Mouse (Mus musculus) lung, embryonic 15.5 days (tissue): ENCODE data around the gene Ocm. TPM values are rescaled to one million over a fixed set of nuclear protein-coding genes. Genes with fewer than 3 reads are reported as not detected.

Experiments used
- ATAC-seq: fragments of 200-750 bp; cut with Nextera tagmentation; 2 replicates; pipeline ENCODE4 v1.8.0; 2017; ENCODE audit warnings: moderate number of reproducible peaks, borderline replicate concordance; ENCODE audit not compliant: low FRiP score, low TSS enrichment; ENCODE audit errors: extremely low read depth
- H3K27ac ChIP-seq: fragments of 300-500 bp; sonication (generic); 2 replicates; pipeline ENCODE4 v1.5.1; 2015; ENCODE audit warnings: moderate library complexity, mild to moderate bottlenecking, inconsistent platforms
- H3K27me3 ChIP-seq: fragments of 300-500 bp; sonication (generic); 2 replicates; pipeline ENCODE4 v1.6.1; 2015; ENCODE audit warnings: inconsistent platforms
- H3K36me3 ChIP-seq: fragments of 300-500 bp; sonication (generic); 2 replicates; pipeline ENCODE4 v1.6.1; 2015; ENCODE audit warnings: inconsistent platforms
- H3K4me1 ChIP-seq: fragments of 300-500 bp; sonication (generic); 2 replicates; pipeline ENCODE4 v1.6.1; 2015; ENCODE audit warnings: inconsistent platforms
- H3K4me2 ChIP-seq: fragments of 300-500 bp; sonication (generic); 2 replicates; pipeline ENCODE4 v1.6.1; 2015; ENCODE audit warnings: inconsistent platforms, mild to moderate bottlenecking, moderate library complexity
- H3K4me3 ChIP-seq: fragments of 300-500 bp; sonication (generic); 2 replicates; pipeline ENCODE4 v1.5.1; 2015; ENCODE audit warnings: mild to moderate bottlenecking, inconsistent platforms
- H3K9ac ChIP-seq: fragments of 300-500 bp; sonication (generic); 2 replicates; pipeline ENCODE4 v1.6.1; 2015; ENCODE audit warnings: inconsistent platforms
- H3K9me3 ChIP-seq: fragments of 300-500 bp; sonication (generic); 2 replicates; pipeline ENCODE4 v1.6.1; 2016; ENCODE audit warnings: inconsistent platforms
- WGBS: fragments of 180-500 bp; shearing (Covaris S2); methylation state at CpG from one replicate; pipeline ENCODE4 v1.1.7; 2015; 5-methylcytosine and 5-hydroxymethylcytosine counted together
- polyA plus RNA-seq: library from polyadenylated mRNA; unstranded; fragments of >200 nt; fragmentation: Nextera tagmentation; extraction: Ambion mirVana; gene quantifications from 2 replicates; pipeline ENCODE4 v1.2.1, GENCODE M21; 2015

The Ocm gene
- polyA plus RNA-seq, 1 experiment from 2014 or later = not detected

GRCm38 (mm10) chr5:143975631-143975933 lies 50.9 kb downstream of the Ocm start:
- ATAC-seq = peak; percentile 11; the same call in 1 of the 2 replicates
- no peaks in the 10 kb centered on the region for H3K4me1 ChIP-seq
- no peak overlapping the region for H3K9ac ChIP-seq
- H3K9me3 ChIP-seq = no peaks in the 10 kb centered on the region
- no peak overlapping the region for H3K4me2 ChIP-seq
- no peaks in the 10 kb centered on the region for H3K27me3 ChIP-seq
- no peak overlapping the region for H3K27ac ChIP-seq
- 44% methylated on average over 2 of the region's 2 CpGs for WGBS
- no peak overlapping the region for H3K4me3 ChIP-seq
- no peaks in the 10 kb centered on the region for H3K36me3 ChIP-seq

DNA sequence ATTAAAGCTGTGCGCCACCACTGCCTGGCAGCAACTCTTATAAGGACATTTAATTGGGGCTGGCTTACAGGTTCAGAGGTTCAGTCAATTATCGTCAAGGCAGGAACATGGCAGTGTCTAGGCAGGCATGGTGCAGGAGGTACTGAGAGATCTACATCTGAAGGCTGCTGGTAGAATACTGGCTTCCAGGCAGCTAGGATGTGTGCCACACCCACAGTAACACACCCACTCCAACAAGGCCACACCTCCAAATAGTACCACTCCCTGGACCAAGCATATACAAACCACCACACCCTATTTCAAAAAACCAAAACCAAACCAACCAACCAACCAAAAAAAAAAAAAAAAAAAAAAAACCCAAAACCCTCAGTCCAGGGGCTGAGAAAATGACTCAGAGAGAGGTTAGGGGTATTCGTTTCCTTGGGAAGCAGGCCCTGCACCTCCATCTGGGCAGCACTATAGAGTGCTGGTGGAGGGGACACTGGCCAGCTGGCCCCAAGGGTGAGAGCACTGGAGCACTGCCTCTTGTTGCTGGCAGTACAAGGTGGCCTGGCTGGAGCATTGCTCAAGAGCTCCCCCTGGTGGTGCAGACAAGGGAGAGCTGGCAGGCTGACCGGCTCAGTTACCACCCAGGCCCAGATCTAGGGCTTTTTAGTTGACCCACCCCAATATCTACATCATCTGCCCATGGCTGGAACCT lies 51.4 kb downstream of the Ocm start:
- peak; percentile 84 for ATAC-seq
- Histone ChIP-seq H3K9ac (no peak overlapping the region), H3K36me3 (no peaks in the 10 kb centered on the region), H3K27ac (no peak overlapping the region), H3K27me3 (no peaks in the 10 kb centered on the region), H3K4me2 (no peak overlapping the region), H3K4me1 (no peaks in the 10 kb centered on the region), H3K4me3 (no peak overlapping the region), H3K9me3 (no peaks in the 10 kb centered on the region)
- 49% methylated on average over 4 of the region's 4 CpGs for WGBS

- H3K36me3 ChIP-seq = no peaks in the 10 kb centered on the region
- no peak overlapping the region for H3K27ac ChIP-seq
- H3K9ac ChIP-seq = no peak overlapping the region
- no peak overlapping the region for H3K4me2 ChIP-seq
- H3K4me1 ChIP-seq = no peaks in the 10 kb centered on the region
- H3K9me3 ChIP-seq = no peaks in the 10 kb centered on the region
- no peaks in the 10 kb centered on the region for H3K27me3 ChIP-seq
- no peak for ATAC-seq
- no peak overlapping the region for H3K4me3 ChIP-seq
- 23% methylated on average over 3 of the region's 3 CpGs for WGBS
Measured at GRCm38 (mm10) chr5:143972628-143973027, 53.8 kb downstream of the Ocm start.

Other genes with a start within 250 kb of the Ocm start
- gene Eif2ak1, start 208.9 kb downstream of the Ocm start, polyA plus RNA-seq = 33.3 and 36.4 TPM in 2 replicates
- gene Ankrd61, start 129.0 kb downstream of the Ocm start, polyA plus RNA-seq = 0.24 and 0.35 TPM in 2 replicates
- gene Aimp2, start 116.8 kb downstream of the Ocm start, polyA plus RNA-seq = 95.5 and 103 TPM in 2 replicates
- 27.8 and 31.2 TPM in 2 replicates for gene Pms2, start 116.7 kb downstream of the Ocm start, polyA plus RNA-seq
- 0.65 and 0.72 TPM in 2 replicates for gene Gm42421, start 98.5 kb downstream of the Ocm start, polyA plus RNA-seq
- gene Rsph10b, start 93.6 kb downstream of the Ocm start, polyA plus RNA-seq = 0.89 and 0.95 TPM in 2 replicates
- 71.9 and 78.4 TPM in 2 replicates for gene Ccz1, start 11.8 kb downstream of the Ocm start, polyA plus RNA-seq
- gene Lmtk2, start 73.8 kb upstream of the Ocm start, polyA plus RNA-seq = 4.0 and 4.4 TPM in 2 replicates
- gene Bhlha15, start 163.6 kb upstream of the Ocm start, polyA plus RNA-seq = 0.44 and 0.46 TPM in 2 replicates
- 21.2 and 25.1 TPM in 2 replicates for gene Tecpr1, start 196.9 kb upstream of the Ocm start, polyA plus RNA-seq
- 123 and 129 TPM in 2 replicates for gene Bri3, start 217.8 kb upstream of the Ocm start, polyA plus RNA-seq